Mouse (Mus musculus) midbrain, embryonic 14.5 days (tissue): ENCODE measurements at regions not wholly inside any gene's neighbourhood (a gene's known extent, or its start where the extent isn't known, plus 50 kb on each side); places are given as distances from the start of the nearest gene placed in this dataset.

Experiments used
- ATAC-seq: fragments of 200-750 bp; cut with Nextera tagmentation; 2 replicates; pipeline ENCODE4 v1.8.0; 2017; ENCODE audit warnings: moderate number of reproducible peaks, moderate library complexity; ENCODE audit not compliant: low FRiP score, low TSS enrichment
- DNase-seq: peaks from one replicate; pipeline ENCODE4 v3.0.0-alpha.2; 2015
- H3K27ac ChIP-seq: fragments of 300-500 bp; sonication (generic); replicated peaks from 2 replicates; pipeline ENCODE4 v1.5.1; 2014; ENCODE audit warnings: mild to moderate bottlenecking, low read depth, low read length, moderate library complexity
- H3K27me3 ChIP-seq: fragments of 300-500 bp; sonication (generic); 2 replicates; pipeline ENCODE4 v1.6.1; 2014; ENCODE audit warnings: low read length, control low read depth, mixed read lengths; ENCODE audit not compliant: control insufficient read depth, insufficient read depth
- H3K36me3 ChIP-seq: fragments of 300-500 bp; sonication (generic); 2 replicates; pipeline ENCODE4 v1.6.1; 2014; ENCODE audit warnings: low read length, control low read depth; ENCODE audit not compliant: control insufficient read depth, insufficient read depth
- H3K4me1 ChIP-seq: fragments of 300-500 bp; sonication (generic); 2 replicates; pipeline ENCODE4 v1.6.1; 2014; ENCODE audit warnings: mild to moderate bottlenecking, antibody characterized with exemption, low read length, control low read depth; ENCODE audit not compliant: control insufficient read depth, insufficient read depth
- H3K4me2 ChIP-seq: fragments of 300-500 bp; sonication (generic); 2 replicates; pipeline ENCODE4 v1.6.1; 2014; ENCODE audit warnings: mild to moderate bottlenecking, low read length, moderate library complexity
- H3K4me3 ChIP-seq: fragments of 300-500 bp; sonication (generic); replicated peaks from 2 replicates; pipeline ENCODE4 v1.5.1; 2014; ENCODE audit warnings: low read depth, low read length
- H3K9ac ChIP-seq: fragments of 300-500 bp; sonication (generic); replicated peaks from 2 replicates; pipeline ENCODE4 v1.6.1; 2014; ENCODE audit warnings: mild to moderate bottlenecking, low read length, moderate library complexity
- H3K9me3 ChIP-seq: fragments of 300-500 bp; sonication (generic); 2 replicates; pipeline ENCODE4 v1.6.1; 2016; ENCODE audit warnings: low read length, control low read depth, mixed read lengths; ENCODE audit not compliant: control insufficient read depth
- WGBS: fragments of 180-500 bp; shearing (Covaris S2); extraction: QIAGEN DNeasy Blood & Tissue Kit; methylation state at CpG from one replicate; pipeline ENCODE4 v1.1.7; 2014; 5-methylcytosine and 5-hydroxymethylcytosine counted together

DNA sequence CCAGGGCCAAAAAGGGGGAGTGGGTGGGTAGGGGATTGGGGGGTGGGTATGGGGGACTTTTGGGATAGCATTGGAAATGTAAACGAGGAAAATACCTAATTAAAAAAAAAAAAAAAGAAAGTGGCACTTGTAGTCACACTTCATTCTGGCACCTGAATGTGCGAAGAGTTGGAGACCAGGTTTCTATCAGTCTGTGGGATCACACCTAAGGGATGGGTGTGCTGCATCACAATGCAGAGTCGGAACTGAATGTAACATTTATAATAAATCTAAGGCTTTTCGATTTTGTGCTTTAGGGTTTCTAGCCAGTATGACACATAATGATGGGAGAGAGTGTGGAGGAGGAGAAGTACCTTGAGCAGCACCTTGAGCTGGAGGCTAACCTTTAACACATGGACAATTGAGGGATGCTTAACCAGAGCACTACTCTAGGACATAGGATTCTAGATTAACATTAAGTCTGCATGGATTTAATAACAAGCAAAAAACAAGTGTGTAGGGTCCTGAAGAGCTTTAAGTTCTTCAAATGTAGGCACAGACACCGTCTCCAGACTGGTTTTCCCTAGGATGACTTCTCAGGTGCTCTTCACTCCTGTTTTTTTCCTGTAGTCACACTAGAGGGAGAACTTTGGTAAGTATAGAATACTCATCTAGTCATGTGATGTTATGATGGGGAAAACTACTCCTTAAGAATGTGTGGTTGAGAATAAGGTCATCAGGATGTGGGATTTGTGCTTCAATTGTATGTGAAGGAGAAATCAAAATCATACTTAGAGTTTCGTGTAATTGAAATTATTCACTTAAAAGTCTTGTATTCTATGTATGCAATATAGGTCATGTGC is 392.8 kb upstream of the Cobl start:
- DNase-seq = no peak
- no peak overlapping the region for H3K27ac ChIP-seq
- H3K9ac ChIP-seq = no peak overlapping the region
- H3K27me3 ChIP-seq = no peaks in the 10 kb centered on the region
- 85% methylated on average over 6 of the region's 6 CpGs for WGBS
- ATAC-seq = peak; percentile 51
- H3K36me3 ChIP-seq = no peaks in the 10 kb centered on the region
- no peak overlapping the region for H3K4me3 ChIP-seq
- no peaks in the 10 kb centered on the region for H3K4me1 ChIP-seq
- H3K4me2 ChIP-seq = no peak overlapping the region
- no peaks in the 10 kb centered on the region for H3K9me3 ChIP-seq

GRCm38 (mm10) chr11:12847793-12848192 is 383.0 kb upstream of the Cobl start:
- H3K9ac ChIP-seq = no peak overlapping the region
- no peak for ATAC-seq
- H3K9me3 ChIP-seq = no peaks in the 10 kb centered on the region
- H3K4me3 ChIP-seq = no peak overlapping the region
- H3K27ac ChIP-seq = no peak overlapping the region
- no peaks in the 10 kb centered on the region for H3K27me3 ChIP-seq
- no peak for DNase-seq
- H3K4me1 ChIP-seq = no peaks in the 10 kb centered on the region
- no peaks in the 10 kb centered on the region for H3K36me3 ChIP-seq
- H3K4me2 ChIP-seq = no peak overlapping the region

DNA sequence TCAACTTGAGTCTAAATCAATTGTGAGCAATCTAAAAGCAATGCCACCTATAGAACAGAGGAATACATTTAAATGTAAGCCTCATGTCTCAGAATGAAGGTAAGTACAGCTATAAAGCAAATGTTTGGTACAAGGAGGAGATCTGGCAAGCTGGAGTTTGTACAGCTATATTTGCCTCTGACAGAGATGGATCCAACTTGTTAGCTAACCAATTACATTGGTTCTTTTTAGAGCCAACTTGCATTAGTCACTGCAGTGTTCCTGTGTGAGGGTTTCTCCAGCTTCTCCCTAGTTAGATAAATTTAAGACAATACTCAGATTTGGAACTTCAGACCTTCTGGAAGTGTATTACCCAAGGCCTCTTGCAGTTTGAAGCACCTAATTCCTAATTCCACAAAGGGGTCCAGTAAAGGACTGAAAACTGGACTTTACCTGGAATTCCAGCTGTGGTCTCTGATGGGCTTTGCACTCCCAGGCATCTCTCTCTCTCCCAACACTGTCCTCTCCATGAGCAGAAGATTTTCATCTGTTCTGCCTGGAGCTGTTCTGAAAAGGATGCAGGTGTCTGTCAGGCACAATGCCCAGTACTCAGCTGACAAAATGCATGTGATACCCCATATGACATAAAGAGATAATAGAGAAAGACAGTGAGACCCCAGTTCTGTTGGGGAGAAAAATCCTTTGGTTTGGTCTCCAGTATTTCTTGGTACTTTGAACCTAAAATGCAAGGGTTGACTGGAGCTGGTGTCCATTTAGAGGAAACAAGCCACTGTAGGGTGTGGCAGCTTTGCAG is 379.1 kb upstream of the Cobl start:
- no peak overlapping the region for H3K27ac ChIP-seq
- H3K27me3 ChIP-seq = no peaks in the 10 kb centered on the region
- no peak overlapping the region for H3K9ac ChIP-seq
- H3K4me1 ChIP-seq = no peaks in the 10 kb centered on the region
- no peak overlapping the region for H3K4me3 ChIP-seq
- no peak for DNase-seq
- H3K4me2 ChIP-seq = no peak overlapping the region
- H3K36me3 ChIP-seq = no peaks in the 10 kb centered on the region
- H3K9me3 ChIP-seq = no peaks in the 10 kb centered on the region
- no peak for ATAC-seq

DNA sequence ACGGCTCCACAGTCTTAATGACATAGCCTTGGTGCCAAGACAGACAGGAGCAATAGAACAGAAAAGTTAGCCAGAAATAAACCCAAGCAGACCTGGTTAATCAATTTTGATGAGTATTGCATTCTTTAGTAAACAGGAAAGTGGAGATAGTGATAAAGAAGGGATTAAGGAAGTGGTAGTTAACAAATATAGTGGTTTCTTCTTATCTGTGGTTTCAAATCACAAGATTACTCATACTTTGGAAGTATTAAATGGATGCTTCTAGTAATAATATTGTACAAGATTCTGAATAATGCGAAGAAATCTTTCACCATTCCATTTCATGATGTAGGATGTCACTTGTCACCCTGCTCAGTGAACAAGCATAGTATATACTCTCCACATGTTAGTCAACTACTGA is 376.6 kb upstream of the Cobl start:
- Histone ChIP-seq H3K27me3 (no peaks in the 10 kb centered on the region), H3K9ac (no peak overlapping the region), H3K4me2 (no peak overlapping the region), H3K27ac (no peak overlapping the region), H3K36me3 (no peaks in the 10 kb centered on the region), H3K9me3 (no peaks in the 10 kb centered on the region), H3K4me1 (no peaks in the 10 kb centered on the region), H3K4me3 (no peak overlapping the region)
- ATAC-seq (no peak), DNase-seq (no peak)
- WGBS = 88% methylated on average over 2 of the region's 2 CpGs

DNA sequence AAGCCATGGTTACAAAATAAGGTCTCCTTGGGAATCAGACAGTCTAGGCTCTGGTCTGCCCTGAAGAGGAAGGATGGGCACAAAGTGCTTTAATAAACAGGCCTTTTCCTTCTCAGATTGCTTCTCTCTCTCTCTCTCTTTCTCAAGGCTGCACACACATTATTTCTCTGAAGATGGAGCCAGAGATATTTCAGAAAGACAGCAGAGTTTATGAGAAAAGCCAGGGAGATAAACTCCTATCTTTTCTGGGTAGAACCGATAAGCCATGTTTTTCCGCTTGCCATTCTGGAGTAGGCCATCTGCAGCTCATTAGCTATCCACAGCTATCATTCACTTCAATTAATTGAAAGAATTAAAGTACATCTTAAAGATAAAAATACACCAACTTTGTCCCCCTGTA is 373.2 kb upstream of the Cobl start:
- DNase-seq = peak; percentile 20
- H3K9ac ChIP-seq = no peak overlapping the region
- H3K9me3 ChIP-seq = no peaks in the 10 kb centered on the region
- no peak for ATAC-seq
- no peaks in the 10 kb centered on the region for H3K4me1 ChIP-seq
- no peak overlapping the region for H3K27ac ChIP-seq
- H3K36me3 ChIP-seq = no peaks in the 10 kb centered on the region
- H3K4me2 ChIP-seq = no peak overlapping the region
- H3K27me3 ChIP-seq = no peaks in the 10 kb centered on the region
- 85% methylated on average over 2 of the region's 2 CpGs for WGBS
- H3K4me3 ChIP-seq = no peak overlapping the region

DNA sequence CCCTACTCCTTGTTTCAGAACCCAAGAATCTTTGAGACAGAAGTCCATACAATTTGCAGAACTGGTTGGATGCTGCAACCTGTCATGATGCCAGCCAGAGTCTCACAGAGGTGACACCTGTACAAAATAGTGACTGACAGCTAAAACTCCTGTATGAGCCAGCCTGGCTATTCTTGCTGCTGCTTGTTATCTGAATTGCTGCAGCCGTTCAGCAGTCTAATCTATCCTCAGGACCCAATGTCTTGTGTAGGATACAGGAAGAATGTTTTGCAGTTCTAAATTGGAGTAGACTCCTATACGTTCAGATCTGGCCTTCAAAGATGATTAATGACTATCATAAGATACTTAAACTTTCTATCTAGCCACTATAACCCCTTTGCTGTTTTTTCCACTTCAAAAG is 372.6 kb upstream of the Cobl start:
- 75% methylated on average over 2 of the region's 2 CpGs for WGBS
- no peak overlapping the region for H3K27ac ChIP-seq
- DNase-seq (no peak), ATAC-seq (no peak)
- no peak overlapping the region for H3K4me3 ChIP-seq
- H3K27me3 ChIP-seq = no peaks in the 10 kb centered on the region
- H3K36me3 ChIP-seq = no peaks in the 10 kb centered on the region
- H3K9me3 ChIP-seq = no peaks in the 10 kb centered on the region
- H3K4me2 ChIP-seq = no peak overlapping the region
- H3K9ac ChIP-seq = no peak overlapping the region
- H3K4me1 ChIP-seq = no peaks in the 10 kb centered on the region

DNA sequence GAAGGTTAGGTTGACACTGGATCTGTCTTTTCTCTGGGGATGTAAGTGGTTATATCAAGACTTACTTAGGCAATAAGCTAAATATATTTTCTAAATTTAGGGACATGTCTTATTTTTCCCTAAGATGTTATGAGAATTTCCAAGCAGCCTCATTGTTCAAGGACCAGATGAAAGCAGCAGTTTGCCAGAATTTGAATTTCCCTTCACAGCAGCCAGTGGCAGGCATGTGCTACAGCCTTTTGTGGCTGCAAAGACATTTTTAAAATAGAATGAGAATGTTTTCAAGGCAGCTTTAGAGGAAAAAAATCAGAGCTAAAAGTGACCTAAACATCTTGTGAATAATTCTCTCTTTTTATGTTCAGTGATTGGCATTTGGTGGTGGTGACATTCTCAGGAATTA is 371.6 kb upstream of the Cobl start:
- Histone ChIP-seq H3K4me2 (no peak overlapping the region), H3K36me3 (no peaks in the 10 kb centered on the region), H3K9me3 (no peaks in the 10 kb centered on the region)

GRCm38 (mm10) chr11:12812021-12812420 is 347.3 kb upstream of the Cobl start:
- Histone ChIP-seq H3K27me3 (no peaks in the 10 kb centered on the region), H3K36me3 (no peaks in the 10 kb centered on the region), H3K9me3 (no peaks in the 10 kb centered on the region), H3K27ac (no peak overlapping the region), H3K9ac (no peak overlapping the region), H3K4me1 (no peaks in the 10 kb centered on the region), H3K4me3 (no peak overlapping the region), H3K4me2 (no peak overlapping the region)
- DNase-seq = no peak
- ATAC-seq = no peak

More for the DNA sequence above, 371.6 kb upstream of the Cobl start:
- Histone ChIP-seq H3K4me3 (no peak overlapping the region), H3K27me3 (no peaks in the 10 kb centered on the region), H3K27ac (no peak overlapping the region), H3K4me1 (no peaks in the 10 kb centered on the region), H3K9ac (no peak overlapping the region)
- DNase-seq = no peak
- no peak for ATAC-seq
